In genomic region chr10:67936944-67937343, GRCm38 (mm10) we compare ENCODE assay signal across 23 mouse cellular contexts.
"Had no signal": no experiment of that assay in that cellular context is flagged by ENCODE, and none has a peak within 500 bp of the region (broad histone marks: within the 10 kb centered on the region; RNA-seq: fewer than 3 reads in every experiment).

No protein-coding gene starts in this region.

- H3K27ac ChIP-seq: gastrocnemius, adult 2 months; heart, embryonic 10.5 days; hindbrain, embryonic 10.5 days; hindbrain, embryonic 12.5 days; hindbrain, embryonic 14.5 days; intestine, embryonic 15.5 days; layer of hippocampus, adult 2 months; left cerebral cortex, adult 2 months; limb, embryonic 10.5 days; limb, embryonic 12.5 days; liver, embryonic 13.5 days had no signal

- H3K4me3 ChIP-seq: gastrocnemius, adult 2 months; heart, embryonic 10.5 days; heart, embryonic 12.5 days; hindbrain, embryonic 10.5 days; hindbrain, embryonic 12.5 days; intestine, embryonic 15.5 days; layer of hippocampus, adult 2 months; left cerebral cortex, adult 2 months; limb, embryonic 10.5 days; limb, embryonic 12.5 days; liver, embryonic 13.5 days had no signal

- H3K9me3 ChIP-seq: heart, embryonic 10.5 days; heart, embryonic 12.5 days; hindbrain, embryonic 10.5 days; hindbrain, embryonic 12.5 days; intestine, embryonic 15.5 days; limb, embryonic 10.5 days; limb, embryonic 12.5 days had no signal

- DNase-seq: gastrocnemius, adult 2 months; gastrocnemius, postnatal 10 days; gastrocnemius, postnatal 25 days; heart, adult 18-20 months; heart, postnatal 10 days; heart, postnatal 4 days; kidney, postnatal 4 days; liver, embryonic 13.5 days had no signal

- ATAC-seq: forebrain, embryonic 16.5 days; hindbrain, embryonic 16.5 days; inflammation-experienced regulatory T-cells, adult 6 months; intestine, embryonic 15.5 days; intestine, postnatal 0 days had no signal

- H3K4me1 ChIP-seq: hindbrain, embryonic 10.5 days; hindbrain, embryonic 12.5 days; intestine, embryonic 15.5 days; limb, embryonic 10.5 days; liver, embryonic 13.5 days had no signal

- H3K27me3 ChIP-seq: heart, embryonic 12.5 days; hindbrain, embryonic 12.5 days; intestine, embryonic 15.5 days; limb, embryonic 12.5 days; liver, embryonic 13.5 days had no signal

- H3K4me2 ChIP-seq: heart, embryonic 12.5 days; hindbrain, embryonic 12.5 days; hindbrain, embryonic 14.5 days; intestine, embryonic 15.5 days; limb, embryonic 12.5 days; liver, embryonic 11.5 days; liver, embryonic 13.5 days had no signal

- H3K9ac ChIP-seq: heart, embryonic 12.5 days; hindbrain, embryonic 12.5 days; hindbrain, embryonic 14.5 days; intestine, embryonic 15.5 days; limb, embryonic 12.5 days; liver, embryonic 13.5 days had no signal

- H3K36me3 ChIP-seq: heart, embryonic 10.5 days; heart, embryonic 12.5 days; hindbrain, embryonic 10.5 days; hindbrain, embryonic 12.5 days; intestine, embryonic 15.5 days; limb, embryonic 10.5 days; limb, embryonic 12.5 days; liver, embryonic 13.5 days had no signal
